Mouse (Mus musculus) intestine, embryonic 16.5 days (tissue): ENCODE results near the gene Gm36079. TPM values are rescaled to one million over a fixed set of nuclear protein-coding genes. Genes with fewer than 3 reads are reported as not detected.
"Not testable (repeated sequence)": the region's sequence is repeated elsewhere in the genome, so short reads cannot be mapped to it uniquely, and the experiment has no call there.

Experiments
- ATAC-seq: fragments of 200-750 bp; cut with Nextera tagmentation; 2 replicates; pipeline ENCODE4 v1.8.0; 2017; ENCODE audit warnings: moderate TSS enrichment, moderate library complexity
- H3K27ac ChIP-seq: fragments of 300-500 bp; sonication (generic); 2 replicates; pipeline ENCODE4 v1.5.1; 2014; ENCODE audit warnings: mild to moderate bottlenecking, low read length
- H3K27me3 ChIP-seq: fragments of 300-500 bp; sonication (generic); replicated peaks from 2 replicates; pipeline ENCODE4 v1.6.1; 2014; ENCODE audit warnings: low read length, control low read depth, mixed read lengths; ENCODE audit not compliant: control insufficient read depth, insufficient read depth
- H3K36me3 ChIP-seq: fragments of 300-500 bp; sonication (generic); 2 replicates; pipeline ENCODE4 v1.6.1; 2014; ENCODE audit warnings: low read length, control low read depth; ENCODE audit not compliant: control insufficient read depth, insufficient read depth
- H3K4me1 ChIP-seq: fragments of 300-500 bp; sonication (generic); 2 replicates; pipeline ENCODE4 v1.6.1; 2014; ENCODE audit warnings: low read length, control low read depth, mixed read lengths; ENCODE audit not compliant: control insufficient read depth, insufficient read depth
- H3K4me2 ChIP-seq: fragments of 300-500 bp; sonication (generic); 2 replicates; pipeline ENCODE4 v1.6.1; 2014; ENCODE audit warnings: low read depth, low read length, control low read depth
- H3K4me3 ChIP-seq: fragments of 300-500 bp; sonication (generic); 2 replicates; pipeline ENCODE4 v1.5.1; 2014; ENCODE audit warnings: mild to moderate bottlenecking, low read length
- H3K9ac ChIP-seq: fragments of 300-500 bp; sonication (generic); 2 replicates; pipeline ENCODE4 v1.6.1; 2014; ENCODE audit warnings: low read depth, low read length
- H3K9me3 ChIP-seq: fragments of 300-500 bp; sonication (generic); 2 replicates; pipeline ENCODE4 v1.6.1; 2016; ENCODE audit warnings: low read length, control low read depth; ENCODE audit not compliant: control insufficient read depth
- WGBS: fragments of 180-500 bp; shearing (Covaris S2); extraction: QIAGEN DNeasy Blood & Tissue Kit; methylation state at CpG from one replicate; pipeline ENCODE4 v1.1.7; 2014; 5-methylcytosine and 5-hydroxymethylcytosine counted together
- polyA plus RNA-seq: library from polyadenylated mRNA; unstranded; fragments of >200 nt; fragmentation: Nextera tagmentation; extraction: Ambion mirVana; gene quantifications from 2 replicates; pipeline ENCODE4 v1.2.1, GENCODE M21; 2015

Gm36079 gene
- polyA plus RNA-seq, 1 experiment from 2014 or later: not detected

DNA sequence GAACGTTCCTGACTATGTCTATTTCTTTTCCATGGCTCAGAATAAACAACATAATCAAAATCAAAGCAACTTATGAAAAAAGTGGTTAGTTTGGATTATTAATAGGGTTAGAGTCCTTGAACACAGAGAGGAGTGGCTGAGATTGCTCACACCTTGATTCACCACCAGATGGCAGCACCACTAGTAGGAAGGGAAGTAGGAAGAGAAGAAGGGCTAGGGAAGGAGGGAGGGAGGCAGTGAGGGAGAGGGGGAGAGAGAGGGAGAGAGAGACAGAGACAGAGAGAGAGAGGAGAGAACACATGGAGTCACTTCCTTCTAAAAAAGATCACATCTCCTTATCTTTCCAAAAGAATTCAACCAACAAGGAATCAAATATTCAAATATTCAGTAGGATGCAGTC, 14.3 kb upstream of the Gm36079 start:
- not testable (repeated sequence) for H3K4me2 ChIP-seq, H3K4me3 ChIP-seq, ATAC-seq, H3K9ac ChIP-seq, H3K27me3 ChIP-seq, H3K27ac ChIP-seq, H3K9me3 ChIP-seq, H3K4me1 ChIP-seq, H3K36me3 ChIP-seq
- WGBS: no CpG with 5 or more reads among the region's 1 CpGs

DNA sequence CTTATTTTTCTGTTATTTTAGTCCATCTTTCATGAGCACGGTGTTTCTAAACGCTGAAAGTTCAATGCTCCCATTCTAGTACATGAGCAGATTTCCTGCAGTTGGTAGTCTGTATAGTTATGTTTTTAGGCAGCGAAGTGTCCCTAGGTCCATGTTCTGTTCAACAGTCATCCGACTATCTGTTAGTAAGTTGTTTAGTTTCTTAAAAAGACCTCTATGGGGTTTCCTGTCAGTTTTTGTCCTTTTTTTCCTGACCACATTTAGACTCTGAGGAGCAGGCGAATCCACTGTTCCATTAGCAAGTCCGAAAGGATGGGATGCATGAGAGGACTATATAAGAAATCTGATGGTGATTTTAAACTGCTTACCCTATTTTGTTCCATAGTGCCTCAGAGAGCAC, 11.1 kb upstream of the Gm36079 start:
- H3K36me3 ChIP-seq, H3K4me3 ChIP-seq, ATAC-seq, H3K9me3 ChIP-seq, H3K27ac ChIP-seq, H3K4me1 ChIP-seq, H3K4me2 ChIP-seq, H3K9ac ChIP-seq, H3K27me3 ChIP-seq: not testable (repeated sequence)
- 7% methylated on average over 6 of the region's 6 CpGs for WGBS

DNA sequence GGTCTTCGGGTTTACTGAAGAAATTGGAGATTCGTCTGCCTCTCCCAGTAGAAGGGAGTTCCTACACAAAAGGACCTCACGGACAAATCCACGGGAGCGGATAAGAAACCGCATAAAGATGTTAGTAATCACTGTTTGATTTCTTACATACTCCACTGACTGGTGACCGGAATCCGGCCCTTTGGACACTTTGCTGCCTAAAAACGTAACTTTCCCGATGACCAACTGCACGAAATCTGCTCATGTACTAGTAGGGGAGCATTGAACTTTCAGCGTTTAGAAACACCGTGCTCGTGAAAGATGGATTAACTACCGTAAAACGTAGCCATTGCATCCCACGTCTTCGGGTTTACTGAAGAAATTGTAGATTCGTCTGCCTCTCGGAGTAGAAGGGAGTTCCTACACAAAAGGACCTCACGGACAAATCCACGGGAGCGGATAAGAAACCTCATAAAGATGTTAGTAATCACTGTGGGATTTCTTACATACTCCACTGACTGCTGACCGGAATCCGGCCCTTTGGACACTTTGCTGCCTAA, 9.8 kb upstream of the Gm36079 start:
- not testable (repeated sequence) for H3K4me1 ChIP-seq
- WGBS: 1% methylated on average over 24 of the region's 25 CpGs

DNA sequence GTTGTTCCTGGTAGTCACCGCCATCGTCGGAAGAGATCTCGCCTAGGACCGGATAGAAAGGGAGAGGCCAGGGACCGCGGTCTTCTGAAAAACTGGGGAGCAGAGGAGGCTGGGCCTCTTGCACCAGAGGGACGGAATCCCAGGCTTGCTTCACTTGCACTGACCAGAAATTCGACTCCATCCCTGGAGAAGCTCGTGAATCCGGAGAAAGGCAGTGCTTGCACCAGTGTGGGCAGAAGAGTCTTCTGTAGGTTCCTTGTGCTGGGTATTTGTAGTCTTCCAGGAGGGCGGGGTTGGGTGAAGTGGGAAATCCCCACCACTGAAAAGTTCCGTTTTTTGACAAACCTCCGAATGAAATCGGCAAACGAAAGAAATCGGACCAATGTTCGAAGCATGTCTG, 8.3 kb upstream of the Gm36079 start:
- not testable (repeated sequence) for H3K4me3 ChIP-seq, H3K9me3 ChIP-seq, H3K4me2 ChIP-seq, H3K9ac ChIP-seq, H3K27me3 ChIP-seq, ATAC-seq, H3K36me3 ChIP-seq, H3K27ac ChIP-seq, H3K4me1 ChIP-seq
- WGBS: 0% methylated on average over 5 of the region's 18 CpGs

More for the DNA sequence above, 9.8 kb upstream of the Gm36079 start:
- ATAC-seq, H3K9me3 ChIP-seq, H3K4me3 ChIP-seq, H3K9ac ChIP-seq, H3K4me2 ChIP-seq, H3K36me3 ChIP-seq, H3K27ac ChIP-seq, H3K27me3 ChIP-seq: not testable (repeated sequence)

DNA sequence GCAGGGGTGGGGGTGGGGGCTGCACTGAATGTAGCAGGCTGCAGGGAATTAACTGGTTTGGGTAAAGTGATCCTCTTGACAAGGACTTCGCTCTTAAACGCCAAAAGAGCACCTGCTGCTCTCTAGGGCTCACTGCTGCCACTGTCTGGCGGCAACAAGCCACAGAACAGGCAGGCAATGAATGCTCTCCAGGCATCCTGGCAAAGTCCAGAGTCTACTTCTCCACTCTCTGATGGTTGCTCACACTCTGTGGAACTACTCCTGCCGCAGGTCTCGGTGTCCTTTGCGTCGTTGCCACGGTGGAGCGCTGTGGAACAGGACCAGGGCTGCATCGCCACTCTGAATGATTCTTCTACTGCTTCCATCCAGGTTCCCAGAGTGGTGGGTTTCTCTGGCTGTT, 7.8 kb upstream of the Gm36079 start:
- not testable (repeated sequence) for H3K9me3 ChIP-seq, H3K4me2 ChIP-seq, H3K27ac ChIP-seq, H3K4me3 ChIP-seq, H3K9ac ChIP-seq, H3K36me3 ChIP-seq, H3K4me1 ChIP-seq, H3K27me3 ChIP-seq
- peak; percentile 72 for ATAC-seq
- 4% methylated on average over 3 of the region's 10 CpGs for WGBS

DNA sequence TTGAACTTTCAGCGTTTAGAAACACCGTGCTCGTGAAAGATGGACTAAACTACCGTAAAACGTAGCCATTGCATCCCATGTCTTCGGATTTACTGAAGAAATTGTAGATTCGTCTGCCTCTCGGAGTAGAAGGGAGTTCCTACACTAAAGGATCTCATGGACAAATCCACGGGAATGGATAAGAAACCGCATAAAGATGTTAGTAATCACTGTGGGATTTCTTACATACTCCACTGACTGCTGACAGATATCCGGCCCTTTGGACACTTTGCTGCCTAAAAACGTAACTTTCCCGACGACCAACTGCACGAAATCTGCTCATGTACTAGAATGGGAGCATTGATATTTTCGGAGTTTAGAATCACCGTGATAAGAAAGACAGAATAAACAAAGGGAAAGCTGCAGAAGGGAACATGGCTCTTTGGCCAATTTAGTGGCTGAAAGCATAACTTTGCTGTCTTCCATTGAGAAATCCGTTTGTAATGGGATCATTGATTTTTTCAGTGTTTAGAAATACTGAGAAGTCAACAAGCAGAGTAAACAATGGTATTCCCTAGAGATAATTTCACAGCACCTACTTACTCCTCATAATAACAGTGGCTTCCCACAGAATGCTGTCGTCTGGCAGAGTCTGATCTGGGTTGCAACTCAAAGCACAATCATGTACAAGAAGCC, 6.8 kb upstream of the Gm36079 start:
- H3K27ac ChIP-seq, H3K27me3 ChIP-seq, H3K36me3 ChIP-seq, ATAC-seq, H3K4me3 ChIP-seq, H3K4me1 ChIP-seq, H3K9me3 ChIP-seq, H3K4me2 ChIP-seq, H3K9ac ChIP-seq: not testable (repeated sequence)
- WGBS: 3% methylated on average over 16 of the region's 19 CpGs

DNA sequence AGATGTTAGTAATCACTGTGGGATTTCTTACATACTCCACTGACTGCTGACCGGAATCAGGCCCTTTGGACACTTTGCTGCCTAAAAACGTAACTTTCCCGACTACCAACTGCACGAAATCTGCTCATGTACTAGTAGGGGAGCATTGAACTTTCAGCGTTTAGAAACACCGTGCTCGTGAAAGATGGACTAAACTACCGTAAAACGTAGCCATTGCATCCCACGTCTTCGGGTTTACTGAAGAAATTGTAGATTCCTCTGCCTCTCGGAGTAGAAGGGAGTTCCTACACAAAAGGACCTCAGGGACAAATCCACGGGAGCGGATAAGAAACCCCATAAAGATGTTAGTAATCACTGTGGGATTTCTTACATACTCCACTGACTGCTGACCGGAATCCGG, 4.9 kb upstream of the Gm36079 start:
- under 1% methylated on average over 12 of the region's 16 CpGs for WGBS
- H3K4me3 ChIP-seq, ATAC-seq, H3K4me1 ChIP-seq, H3K9ac ChIP-seq, H3K36me3 ChIP-seq, H3K27me3 ChIP-seq, H3K4me2 ChIP-seq, H3K27ac ChIP-seq, H3K9me3 ChIP-seq: not testable (repeated sequence)

DNA sequence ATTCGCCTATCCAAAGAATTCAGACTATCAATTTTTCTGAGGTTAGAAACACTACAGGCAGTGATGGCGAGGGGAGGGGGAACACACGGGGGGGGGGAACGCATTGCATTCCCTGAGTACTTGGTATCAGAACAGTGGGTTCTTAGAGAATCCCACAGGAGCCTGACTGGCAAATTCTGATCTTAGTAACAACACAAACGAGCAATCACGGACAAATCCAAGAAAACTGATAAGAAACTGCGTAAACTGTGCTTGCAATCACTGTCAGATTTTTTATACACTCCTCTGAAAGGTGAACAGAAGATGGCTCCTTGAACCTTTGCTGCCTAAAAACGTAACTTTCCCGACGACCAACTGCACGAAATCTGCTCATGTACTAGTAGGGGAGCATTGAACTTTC, 557 bp upstream of the Gm36079 start:
- not testable (repeated sequence) for H3K4me2 ChIP-seq, H3K4me1 ChIP-seq, H3K9ac ChIP-seq, H3K9me3 ChIP-seq, H3K27me3 ChIP-seq, H3K4me3 ChIP-seq, H3K27ac ChIP-seq, ATAC-seq, H3K36me3 ChIP-seq
- WGBS: 1% methylated on average over 10 of the region's 11 CpGs

DNA sequence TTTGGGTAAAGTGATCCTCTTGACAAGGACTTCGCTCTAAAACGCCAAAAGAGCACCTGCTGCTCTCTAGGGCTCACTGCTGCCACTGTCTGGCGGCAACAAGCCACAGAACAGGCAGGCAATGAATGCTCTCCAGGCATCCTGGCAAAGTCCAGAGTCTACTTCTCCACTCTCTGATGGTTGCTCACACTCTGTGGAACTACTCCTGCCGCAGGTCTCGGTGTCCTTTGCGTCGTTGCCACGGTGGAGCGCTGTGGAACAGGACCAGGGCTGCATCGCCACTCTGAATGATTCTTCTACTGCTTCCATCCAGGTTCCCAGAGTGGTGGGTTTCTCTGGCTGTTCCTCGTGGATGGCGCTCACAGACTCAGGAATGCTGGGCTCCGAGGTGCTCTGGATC, 438 bp downstream of the Gm36079 start:
- not testable (repeated sequence) for H3K36me3 ChIP-seq, H3K27me3 ChIP-seq, H3K4me2 ChIP-seq, H3K9ac ChIP-seq, H3K27ac ChIP-seq, H3K4me3 ChIP-seq, H3K9me3 ChIP-seq, H3K4me1 ChIP-seq
- ATAC-seq: peak; percentile 73
- 1% methylated on average over 3 of the region's 13 CpGs for WGBS

DNA sequence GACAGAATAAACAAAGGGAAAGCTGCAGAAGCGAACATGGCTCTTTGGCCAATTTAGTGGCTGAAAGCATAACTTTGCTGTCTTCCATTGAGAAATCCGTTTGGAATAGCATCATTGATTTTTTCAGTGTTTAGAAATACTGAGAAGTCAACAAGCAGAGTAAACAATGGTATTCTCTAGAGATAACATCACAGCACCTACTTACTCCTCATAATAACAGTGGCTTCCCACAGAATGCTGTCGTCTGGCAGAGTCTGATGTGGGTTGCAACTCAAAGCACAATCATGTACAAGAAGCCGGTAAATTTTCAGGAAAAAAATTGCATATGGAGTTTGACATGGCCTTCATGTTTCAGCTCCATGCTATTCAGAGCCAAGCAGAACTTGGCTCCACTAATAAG, 1.2 kb downstream of the Gm36079 start:
- H3K4me1 ChIP-seq, H3K27ac ChIP-seq, ATAC-seq, H3K36me3 ChIP-seq, H3K4me2 ChIP-seq, H3K9me3 ChIP-seq, H3K9ac ChIP-seq, H3K4me3 ChIP-seq, H3K27me3 ChIP-seq: not testable (repeated sequence)
- WGBS: 11% methylated on average over 4 of the region's 4 CpGs
